Mouse (Mus musculus): ENCODE results near the gene Gm10392. TPM values are rescaled to one million over a fixed set of nuclear protein-coding genes. Genes with fewer than 3 reads are reported as not detected.

Gene Gm10392
- total and polyA plus RNA-seq, 3 experiments: 0.10 to 0.27 TPM; not detected in 1

- Histone ChIP-seq H3K4me1 (ENCODE audit: control insufficient read depth in 1 of 2, insufficient read depth in 2 of 2, low read length in 2 of 2) (no peaks in the 10 kb centered on the region), H3K4me3 (ENCODE audit: control insufficient read depth in 1 of 2, insufficient read depth in 1 of 2, low read depth in 2 of 2, low read length in 2 of 2) (no peak overlapping the region), H3K27me3 (ENCODE audit: control insufficient read depth in 1 of 2, insufficient read depth in 2 of 2, low read length in 2 of 2) (no peaks in the 10 kb centered on the region), H3K79me2 (ENCODE audit: control insufficient read depth, insufficient read depth, low read length, poor library complexity) (peaks cover 6% of the 10 kb centered on the region; the same call in 1 of the 2 replicates), H3K9me3 (replicated peaks; ENCODE audit: insufficient read depth, low read length) (no peaks in the 10 kb centered on the region), H3K9ac (ENCODE audit: control insufficient read depth, low read depth, low read length, poor library complexity, severe bottlenecking) (no peak overlapping the region), H3K36me3 (ENCODE audit: control insufficient read depth in 1 of 2, insufficient read depth in 2 of 2, low read length in 2 of 2) (peaks cover 0 to 3% of the 10 kb centered on the region in 2 experiments; a peak in 2 of 4 replicates), H3K27ac (ENCODE audit: control insufficient read depth, low read depth, low read length) (no peak overlapping the region)
- TF ChIP-seq MAFK (IDR thresholded peaks at IDR 0.05; ENCODE audit: borderline replicate concordance, low read depth, low read length): no peak
- no peak for TF ChIP-seq ZC3H11A (IDR thresholded peaks at IDR 0.05; ENCODE audit: low read depth, low read length)
- TF ChIP-seq MAX (IDR thresholded peaks at IDR 0.05; ENCODE audit: low read length): no peak
- TF ChIP-seq GATA1 (IDR thresholded peaks at IDR 0.05; ENCODE audit: low read depth, low read length): no peak
- TF ChIP-seq ZNF384 (IDR thresholded peaks at IDR 0.05; ENCODE audit: low read depth, low read length): no peak
- no peak for TF ChIP-seq SMC3 (IDR thresholded peaks at IDR 0.05; ENCODE audit: low read depth, low read length)
- no peak for TF ChIP-seq ZKSCAN1 (IDR thresholded peaks at IDR 0.05; ENCODE audit: low read depth, low read length)
- TF ChIP-seq E2F4 (IDR thresholded peaks at IDR 0.05; ENCODE audit: borderline replicate concordance, low read depth, low read length): no peak
- TF ChIP-seq POLR2AphosphoS2 (IDR thresholded peaks at IDR 0.05; ENCODE audit: low read length): no peak
- TF ChIP-seq MYB (IDR thresholded peaks at IDR 0.05; ENCODE audit: low read depth, low read length): no peak
- TF ChIP-seq GABPA (IDR thresholded peaks at IDR 0.05; ENCODE audit: low read depth, low read length): no peak
- no peak for TF ChIP-seq UBTF (IDR thresholded peaks at IDR 0.05; ENCODE audit: borderline replicate concordance, insufficient read depth, low read depth, low read length)
- TF ChIP-seq POLR2AphosphoS5 (IDR thresholded peaks at IDR 0.05; ENCODE audit: borderline replicate concordance, low read depth, low read length): no peak
- TF ChIP-seq TBP (IDR thresholded peaks at IDR 0.05; ENCODE audit: low read depth, low read length): no peak
- TF ChIP-seq BHLHE40 (IDR thresholded peaks at IDR 0.05; ENCODE audit: borderline replicate concordance, low read depth, low read length): no peak
- no peak for DNase-seq (ENCODE audit: low read depth, low spot score)
Measured at GRCm38 (mm10) chr11:77476216-77476615, 42.8 kb downstream of the Gm10392 start.

GRCm38 (mm10) chr11:77472775-77473174 lies 46.2 kb downstream of the Gm10392 start:
- Histone ChIP-seq H3K4me1 (ENCODE audit: control insufficient read depth in 1 of 2, insufficient read depth in 2 of 2, low read length in 2 of 2) (no peaks in the 10 kb centered on the region), H3K27me3 (ENCODE audit: control insufficient read depth in 1 of 2, insufficient read depth in 2 of 2, low read length in 2 of 2) (no peaks in the 10 kb centered on the region), H3K9ac (ENCODE audit: control insufficient read depth, low read depth, low read length, poor library complexity, severe bottlenecking) (no peak overlapping the region), H3K36me3 (ENCODE audit: control insufficient read depth in 1 of 2, insufficient read depth in 2 of 2, low read length in 2 of 2) (peaks cover 0 to 3% of the 10 kb centered on the region in 2 experiments; a peak in 2 of 4 replicates), H3K4me3 (ENCODE audit: control insufficient read depth in 1 of 2, insufficient read depth in 1 of 2, low read depth in 2 of 2, low read length in 2 of 2) (no peak overlapping the region), H3K9me3 (replicated peaks; ENCODE audit: insufficient read depth, low read length) (no peaks in the 10 kb centered on the region), H3K79me2 (ENCODE audit: control insufficient read depth, insufficient read depth, low read length, poor library complexity) (no peaks in the 10 kb centered on the region), H3K27ac (ENCODE audit: control insufficient read depth, low read depth, low read length) (no peak overlapping the region)
- TF ChIP-seq MAZ (IDR thresholded peaks at IDR 0.05; ENCODE audit: low read depth, low read length) (no peak), RCOR1 (IDR thresholded peaks at IDR 0.05; ENCODE audit: low read depth, low read length) (no peak), CHD1 (IDR thresholded peaks at IDR 0.05; ENCODE audit: low read depth, low read length) (no peak), ZC3H11A (IDR thresholded peaks at IDR 0.05; ENCODE audit: low read depth, low read length) (no peak), EP300 (IDR thresholded peaks at IDR 0.05; ENCODE audit: low read depth in 1 of 2, low read length in 2 of 2) (no peak), NELFE (IDR thresholded peaks at IDR 0.05; ENCODE audit: low read depth, low read length) (no peak), POLR2A (IDR thresholded peaks at IDR 0.05; ENCODE audit: control insufficient read depth in 1 of 2, insufficient read depth in 1 of 2, low read depth in 1 of 2, low read length in 2 of 2, poor library complexity in 1 of 2) (no peak), TCF12 (IDR thresholded peaks at IDR 0.05; ENCODE audit: low read depth, low read length) (no peak), POLR2AphosphoS2 (IDR thresholded peaks at IDR 0.05; ENCODE audit: low read length) (no peak), E2F4 (IDR thresholded peaks at IDR 0.05; ENCODE audit: borderline replicate concordance, low read depth, low read length) (no peak), TAL1 (IDR thresholded peaks at IDR 0.05; ENCODE audit: low read length) (no peak), ZNF384 (IDR thresholded peaks at IDR 0.05; ENCODE audit: low read depth, low read length) (no peak), JUND (IDR thresholded peaks at IDR 0.05; ENCODE audit: low read depth, low read length) (no peak), RAD21 (IDR thresholded peaks at IDR 0.05; ENCODE audit: low read depth, low read length) (no peak), CHD2 (IDR thresholded peaks at IDR 0.05; ENCODE audit: low read length) (no peak), SIN3A (IDR thresholded peaks at IDR 0.05; ENCODE audit: low read length) (no peak), TBP (IDR thresholded peaks at IDR 0.05; ENCODE audit: low read depth, low read length) (no peak), MAX (IDR thresholded peaks at IDR 0.05; ENCODE audit: low read length) (no peak)
- DNase-seq (ENCODE audit: low read depth, low spot score): no peak
